Mouse (Mus musculus): Measurements from ENCODE around the gene C1rl.

DNA sequence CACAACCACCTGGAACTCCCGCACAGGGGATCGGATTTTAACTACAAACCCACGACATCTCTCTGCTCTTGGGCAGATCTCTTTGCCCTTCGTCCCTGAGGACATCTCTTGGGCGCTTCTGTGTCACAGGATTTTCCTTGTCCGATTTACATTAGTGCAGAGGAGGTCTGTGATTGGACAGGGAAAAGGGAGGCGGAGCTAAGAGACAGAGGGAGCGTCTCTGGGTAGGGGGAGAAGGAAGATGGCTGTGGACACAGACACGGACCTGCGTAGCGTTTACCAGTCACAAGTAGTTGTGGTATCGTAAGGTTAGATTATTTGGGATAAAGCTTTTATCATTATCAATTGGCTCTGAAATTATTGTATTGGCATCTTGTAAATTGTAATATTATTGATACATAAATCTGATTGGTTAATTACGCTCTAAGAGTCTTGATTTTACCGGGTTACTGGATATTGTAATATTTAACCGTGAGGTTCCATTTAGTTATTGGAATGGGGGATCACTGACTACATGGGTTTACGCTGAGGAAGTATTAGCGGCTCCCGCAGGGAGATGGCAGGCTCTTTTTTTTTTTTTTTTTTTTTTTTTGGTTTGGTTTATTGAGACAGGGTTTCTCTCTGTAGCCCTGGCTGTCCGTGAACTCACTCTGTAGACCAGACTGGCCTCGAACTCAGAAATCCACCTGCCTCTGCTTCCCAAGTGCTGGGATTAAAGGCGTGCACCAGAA lies 7.3 kb upstream of the C1rl start:
- no peak for TF ChIP-seq POLR2A (IDR thresholded peaks at IDR 0.05; ENCODE audit: control insufficient read depth, low read depth, low read length)
- TF ChIP-seq CTCF (IDR thresholded peaks at IDR 0.05; ENCODE audit: control insufficient read depth, insufficient read depth, insufficient replicate concordance, low read depth, low read length): no peak

Data from testis, adult 2 months (tissue).